Mouse (Mus musculus) brain, adult 2 months (tissue): Measurements from ENCODE around the gene 1700020A23Rik.

Experiments used
- DNase-seq: peaks from one replicate; pipeline ENCODE4 v3.0.0; 2011; ENCODE audit warnings: low read depth, low spot score

The 1700020A23Rik gene

DNA sequence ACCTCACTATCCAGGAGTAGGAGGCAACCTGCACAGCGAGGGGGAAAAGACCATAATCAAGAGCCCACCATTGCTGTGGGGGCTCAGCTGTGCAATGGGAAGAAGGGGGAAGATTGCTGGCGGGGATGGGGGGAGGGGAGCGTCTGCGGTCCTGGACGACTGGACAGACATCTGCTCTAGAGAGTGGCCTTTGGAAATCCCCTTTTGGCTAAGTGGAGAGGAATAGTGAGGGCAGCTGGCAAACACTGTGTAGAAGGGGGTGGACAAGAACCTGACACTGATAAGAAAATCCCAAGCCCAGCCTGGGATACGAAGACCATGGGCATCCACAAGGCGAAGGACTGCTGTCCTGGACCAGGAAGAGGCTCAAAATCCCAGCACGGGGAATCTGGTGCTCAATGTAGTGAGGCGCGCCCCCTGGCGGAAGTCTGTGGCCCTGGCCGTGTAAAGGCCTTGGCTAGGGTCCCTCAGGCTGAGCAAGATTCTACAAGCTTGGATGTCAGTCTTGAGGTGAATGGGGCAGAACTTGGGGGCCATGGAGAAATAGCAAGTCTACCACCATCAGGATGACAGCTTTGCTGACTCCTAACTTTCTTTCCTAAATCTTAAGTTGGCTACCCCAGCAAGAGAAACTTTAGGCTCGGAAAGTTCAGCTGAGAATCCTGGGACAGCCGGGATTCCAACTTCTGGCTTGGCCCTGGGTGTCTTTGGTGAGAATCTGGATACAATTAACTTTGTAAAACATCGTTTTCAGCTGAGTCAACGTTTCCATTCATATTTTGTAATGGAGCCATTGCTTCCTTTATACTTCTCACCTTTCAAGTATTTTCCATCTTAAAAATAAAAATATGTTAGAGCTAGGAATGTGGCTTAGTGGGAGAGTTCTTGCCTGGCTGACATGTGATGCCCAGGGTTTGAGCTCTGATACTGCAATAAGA lies 6.8 kb downstream of the 1700020A23Rik start:
- DNase-seq, result peak; percentile 85

DNA sequence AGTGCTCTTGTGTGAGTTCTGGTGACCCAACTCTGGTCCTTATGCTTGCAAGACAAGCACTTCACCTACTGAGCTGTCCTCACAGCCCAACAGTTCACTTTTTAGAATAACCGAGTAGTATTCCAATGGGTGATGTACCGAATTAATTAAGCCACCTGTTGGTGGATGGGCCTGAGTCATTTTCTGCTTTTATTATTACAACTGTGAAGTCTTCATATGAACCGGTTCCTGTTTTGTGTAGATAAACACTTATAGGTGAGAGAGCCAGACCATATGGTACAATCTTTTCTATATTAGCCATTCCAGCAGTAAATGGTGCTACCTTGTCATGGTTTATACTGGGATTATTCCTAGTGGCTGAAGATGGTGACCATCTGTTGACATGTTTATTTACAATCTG lies 7.7 kb downstream of the 1700020A23Rik start:
- DNase-seq, result no peak

DNA sequence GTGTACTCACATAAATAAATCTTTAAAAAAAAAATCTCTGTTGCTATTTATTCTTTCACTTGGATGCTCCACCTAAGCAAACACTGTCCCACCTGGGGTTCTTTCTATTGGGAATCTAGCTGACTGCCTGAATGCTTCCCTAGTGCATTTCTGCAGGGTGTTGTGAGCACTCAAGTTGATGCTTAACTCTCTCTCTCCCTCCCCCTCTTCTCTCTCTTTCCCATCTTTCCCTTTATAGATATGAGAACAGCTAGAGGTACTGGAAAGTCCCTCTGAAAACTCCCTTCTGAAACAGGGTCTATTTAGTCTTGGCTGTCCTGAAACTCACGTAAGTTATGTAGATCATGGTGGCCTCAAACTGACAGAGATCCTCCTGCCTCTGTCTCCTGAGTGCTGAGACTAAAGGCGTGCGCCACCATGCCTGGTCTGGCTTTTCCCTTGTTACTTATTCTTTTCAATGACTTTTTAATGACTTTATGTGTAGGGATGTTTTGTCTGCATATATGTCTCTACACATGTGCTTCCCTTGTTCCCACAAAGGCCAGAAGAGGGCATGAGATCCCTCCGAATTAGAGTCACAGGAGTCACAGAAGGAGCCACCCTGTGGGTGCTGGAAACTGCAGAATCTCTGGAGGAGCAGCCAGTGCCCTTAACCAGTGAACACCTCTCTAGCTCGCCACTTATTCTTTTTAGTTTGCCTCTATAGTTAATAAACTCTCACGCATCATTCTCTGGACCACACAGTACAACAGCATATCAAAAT lies 9.2 kb downstream of the 1700020A23Rik start:
- DNase-seq, result peak; percentile 10

DNA sequence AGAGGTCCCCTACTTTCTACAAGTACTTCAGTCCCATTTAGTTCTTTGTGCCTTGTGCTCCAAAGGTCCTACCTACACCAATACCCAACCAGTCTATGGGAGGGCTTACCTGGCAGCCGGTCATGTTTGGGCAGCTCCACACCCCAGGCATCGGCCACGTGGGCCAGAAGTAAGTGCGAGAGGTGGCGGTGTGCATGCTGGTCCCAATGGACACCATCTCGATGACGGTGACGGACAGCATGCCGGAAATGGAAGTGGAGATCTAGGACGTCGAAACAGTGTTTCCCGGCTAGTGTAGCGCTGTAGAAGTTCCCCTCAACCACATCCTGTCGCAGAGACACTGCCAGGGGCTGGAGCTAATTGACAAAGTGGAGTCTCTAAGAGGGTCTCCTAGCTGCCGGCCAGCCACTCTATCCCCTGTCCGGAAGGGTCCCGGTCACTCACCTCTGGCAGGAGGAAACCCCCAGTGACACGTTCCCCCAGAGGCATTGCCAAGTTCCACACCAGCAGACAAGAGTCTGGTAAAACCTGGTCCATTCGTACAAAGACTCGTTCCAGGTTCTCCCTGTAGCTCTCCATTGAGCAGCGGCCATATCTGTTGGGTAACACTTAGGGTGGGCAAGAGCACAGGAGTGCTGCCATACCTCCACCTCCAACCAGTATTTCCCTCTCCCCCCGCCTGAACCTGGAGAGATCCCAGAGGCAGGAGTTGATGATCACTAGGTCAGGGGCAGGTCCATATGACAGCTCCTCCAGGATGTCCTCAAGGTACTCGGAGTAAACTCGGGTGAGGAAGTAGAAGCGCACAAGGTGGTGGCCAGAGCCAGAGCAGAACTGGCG lies 16.9 kb downstream of the 1700020A23Rik start:
- no peak for DNase-seq

DNA sequence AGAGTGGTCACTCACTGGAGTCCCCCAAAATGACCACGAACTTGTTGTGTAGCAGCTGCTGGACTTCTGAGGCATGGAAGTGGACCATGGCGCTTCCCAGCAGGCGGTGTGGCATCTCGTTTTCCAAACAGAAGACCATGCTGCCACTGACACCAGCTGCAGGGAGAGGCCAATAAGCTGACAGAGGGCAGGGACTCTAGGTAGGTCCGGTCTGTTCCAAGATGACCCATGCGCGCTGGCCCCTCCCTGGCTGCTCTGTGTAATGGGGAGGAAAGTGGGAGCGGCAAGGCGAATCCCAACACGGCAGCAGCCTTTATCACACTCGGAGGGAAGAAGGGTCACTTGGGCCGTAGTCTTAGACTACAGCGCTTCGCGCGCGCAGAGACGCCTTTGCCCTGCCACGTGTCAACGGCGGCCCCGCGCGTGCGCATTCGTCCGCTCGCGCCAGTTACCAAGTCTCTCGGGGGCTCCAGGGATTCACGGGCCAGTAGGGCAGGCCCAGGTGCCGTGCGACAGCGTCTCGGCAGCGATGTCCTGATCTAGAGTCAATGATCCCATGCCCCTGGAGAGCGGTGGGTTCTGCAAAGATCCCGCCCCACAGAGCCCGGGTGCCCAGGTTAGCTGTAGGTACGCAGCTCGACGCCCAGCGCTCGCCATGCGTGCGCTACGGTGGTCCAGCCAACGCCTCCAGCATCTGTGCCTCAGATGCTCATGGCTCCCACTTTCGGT lies 18.5 kb downstream of the 1700020A23Rik start:
- peak; percentile 81 for DNase-seq

DNA sequence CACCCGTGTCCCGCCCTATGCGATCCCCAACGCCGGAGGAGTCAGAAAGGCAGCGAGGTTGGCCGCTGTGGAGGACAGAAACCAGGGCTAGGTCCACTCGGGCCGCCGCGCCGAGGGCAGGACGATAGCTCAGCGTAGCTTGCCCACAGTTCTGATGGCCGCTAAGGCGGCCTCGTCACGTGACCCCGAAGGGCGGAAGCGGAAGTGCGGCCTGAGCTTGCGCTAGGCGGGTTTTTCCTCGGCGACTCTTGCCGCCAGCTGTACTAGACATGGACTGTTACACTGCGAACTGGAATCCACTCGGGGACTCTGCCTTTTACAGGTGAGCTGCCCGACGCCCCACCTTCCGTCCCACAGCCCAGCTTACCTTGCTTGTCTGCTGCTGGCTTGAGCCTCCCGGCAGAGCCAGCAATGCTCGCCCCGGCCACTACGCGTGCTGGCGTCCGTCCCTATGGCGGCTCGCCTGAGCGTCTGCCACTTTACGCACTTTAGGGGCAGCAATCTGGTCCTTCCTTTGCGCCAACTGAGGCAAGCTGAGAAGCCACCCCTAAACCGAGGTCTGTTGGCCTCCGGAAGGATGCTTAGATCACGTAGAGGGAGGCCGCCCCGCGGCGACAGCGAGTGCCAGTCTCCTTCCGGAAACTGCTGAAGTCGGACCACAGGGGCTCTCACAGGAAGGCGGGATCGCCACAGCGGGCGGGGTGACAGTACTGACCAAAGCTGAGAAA lies 19.2 kb downstream of the 1700020A23Rik start, which contains the start of the genes Vps16 and Pced1a:
Gene Vps16, plus strand, starts transcription at position 214 of the 728 bp plus-strand sequence.
Gene Pced1a, minus strand, starts transcription at position 576 of the 728 bp plus-strand sequence.
- peak; percentile 97 for DNase-seq

DNA sequence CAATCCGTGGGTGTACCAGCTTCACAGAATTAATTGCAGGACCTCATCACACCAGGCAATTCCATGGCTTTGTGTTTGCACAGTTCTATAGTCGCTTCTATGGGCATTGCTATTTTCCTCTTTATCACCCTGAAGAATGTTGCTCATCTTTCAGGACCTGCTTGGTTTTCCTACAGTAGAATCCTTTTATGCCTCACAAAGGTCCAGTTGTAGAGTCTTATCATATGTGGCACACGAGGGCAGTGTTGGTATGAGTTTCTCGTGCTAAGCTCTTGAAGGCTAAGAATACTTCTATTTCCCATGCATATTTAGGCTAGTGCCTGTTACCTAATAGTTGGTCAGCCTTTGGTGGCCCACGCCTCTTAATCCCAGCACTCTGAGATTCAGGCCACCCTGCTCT lies 20.1 kb downstream of the 1700020A23Rik start:
- DNase-seq, result peak; percentile 59

DNA sequence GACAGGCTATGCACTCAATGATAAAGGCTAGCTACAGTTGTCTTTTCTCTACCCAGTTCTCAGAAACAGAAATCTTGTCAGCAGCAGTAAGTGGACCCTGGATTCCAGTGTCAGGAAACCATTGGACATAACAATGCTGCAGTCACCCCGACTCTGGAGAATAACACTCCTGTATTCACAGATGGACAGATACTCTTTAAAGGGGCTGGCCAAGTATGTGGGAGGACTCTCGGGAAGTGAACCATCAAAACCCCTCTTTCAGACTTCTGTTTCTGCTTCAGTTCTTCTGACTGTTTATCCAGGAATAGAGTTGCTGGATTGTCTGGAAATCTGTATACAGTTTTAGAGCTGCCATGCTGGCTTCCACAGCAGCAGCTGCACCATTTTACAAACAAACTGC lies 24.8 kb downstream of the 1700020A23Rik start:
- no peak for DNase-seq

DNA sequence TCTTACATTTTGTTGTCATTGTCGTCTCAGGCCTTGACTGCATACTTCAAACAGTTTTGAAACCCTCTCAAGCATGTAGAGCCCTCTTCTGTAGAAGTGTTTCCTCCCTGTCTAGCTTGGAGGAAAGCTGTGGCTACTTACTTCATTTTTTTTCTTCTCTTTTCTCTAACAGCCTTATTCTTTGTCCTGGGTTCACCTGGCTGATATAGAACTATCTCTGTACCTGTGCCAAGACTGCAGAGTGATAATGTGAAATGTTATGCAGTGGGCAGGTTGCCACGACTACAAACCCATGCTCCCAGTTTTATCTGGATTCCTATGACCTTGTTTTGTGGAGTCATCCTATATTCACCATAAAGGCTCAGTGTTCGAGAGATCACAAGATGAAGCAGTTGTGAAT lies 25.4 kb downstream of the 1700020A23Rik start:
- no peak for DNase-seq

DNA sequence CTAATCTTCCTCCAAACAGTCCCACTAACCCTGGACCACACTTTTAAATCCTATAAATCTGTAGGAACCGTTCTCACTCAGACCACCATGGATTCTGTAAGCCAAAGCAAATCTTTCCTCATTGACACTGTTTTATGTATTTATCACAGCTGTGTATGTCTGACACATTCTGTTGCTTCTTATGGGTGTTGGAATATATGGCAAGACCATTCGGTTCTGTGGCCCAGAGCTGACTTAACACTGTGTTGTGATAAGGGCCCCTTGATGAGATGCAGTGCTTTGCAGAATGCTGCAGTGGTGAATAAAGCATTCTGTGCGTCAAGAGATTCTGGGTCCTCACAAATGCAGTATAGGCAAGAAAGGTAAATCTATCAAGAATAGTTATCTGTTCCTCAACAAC lies 27.1 kb downstream of the 1700020A23Rik start:
- no peak for DNase-seq

DNA sequence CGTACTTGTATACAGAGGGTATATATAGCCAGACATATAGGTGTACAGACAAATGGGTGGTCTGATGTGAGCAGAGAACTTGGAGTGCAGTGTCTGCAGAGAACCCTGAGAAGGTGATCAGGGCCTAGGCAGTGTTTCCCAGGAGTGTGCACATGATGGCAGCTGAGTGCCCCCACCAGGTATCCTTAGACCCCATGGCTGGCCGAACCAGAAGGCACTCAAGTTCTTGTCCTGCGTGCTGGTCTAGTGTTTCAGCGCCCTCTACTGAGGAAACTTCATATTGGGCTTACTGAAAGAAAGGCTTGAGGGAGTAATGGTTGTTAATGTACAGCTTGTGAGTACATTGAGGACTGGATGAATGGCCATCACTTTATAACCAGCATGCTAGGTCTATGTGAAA lies 28.1 kb downstream of the 1700020A23Rik start:
- peak; percentile 82 for DNase-seq

DNA sequence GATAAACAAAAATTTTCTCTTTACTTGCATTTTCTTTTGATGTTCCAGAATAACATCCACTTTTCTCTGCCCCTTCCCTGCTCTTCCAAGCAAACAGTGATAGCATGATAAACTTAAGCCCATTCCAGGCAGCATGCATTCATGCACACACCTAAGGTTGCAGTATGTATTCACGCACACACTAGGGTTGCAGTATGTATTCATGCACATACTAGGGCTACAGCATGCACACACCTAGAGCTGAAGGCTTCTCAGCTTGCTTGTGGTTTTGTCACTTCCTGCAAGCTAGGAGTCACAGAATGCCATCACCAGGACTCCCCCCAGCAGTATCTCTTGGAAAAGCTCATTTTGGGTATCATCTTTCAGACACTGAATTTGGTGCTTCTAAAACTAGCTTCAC lies 31.7 kb downstream of the 1700020A23Rik start:
- DNase-seq, result no peak

DNA sequence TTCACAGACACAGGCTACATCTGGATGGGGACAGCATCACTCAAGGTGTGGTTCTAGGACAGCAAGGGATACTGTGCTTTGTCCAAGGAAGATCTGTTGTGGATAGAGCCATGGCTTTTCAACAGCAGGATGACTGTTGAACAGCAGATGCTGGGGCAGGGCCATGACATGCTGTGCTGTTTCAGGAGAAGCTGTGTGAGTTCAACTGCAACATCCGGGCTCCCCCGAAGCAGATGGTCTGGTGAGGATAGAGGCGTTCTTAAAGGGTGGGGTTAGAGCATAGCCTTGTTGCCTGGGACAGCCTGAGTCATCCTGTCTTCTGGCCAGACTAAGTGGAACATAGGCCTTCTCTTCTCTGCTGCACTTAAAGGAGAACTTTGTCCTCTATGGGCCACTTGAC lies 33.8 kb downstream of the 1700020A23Rik start:
- DNase-seq, result no peak

DNA sequence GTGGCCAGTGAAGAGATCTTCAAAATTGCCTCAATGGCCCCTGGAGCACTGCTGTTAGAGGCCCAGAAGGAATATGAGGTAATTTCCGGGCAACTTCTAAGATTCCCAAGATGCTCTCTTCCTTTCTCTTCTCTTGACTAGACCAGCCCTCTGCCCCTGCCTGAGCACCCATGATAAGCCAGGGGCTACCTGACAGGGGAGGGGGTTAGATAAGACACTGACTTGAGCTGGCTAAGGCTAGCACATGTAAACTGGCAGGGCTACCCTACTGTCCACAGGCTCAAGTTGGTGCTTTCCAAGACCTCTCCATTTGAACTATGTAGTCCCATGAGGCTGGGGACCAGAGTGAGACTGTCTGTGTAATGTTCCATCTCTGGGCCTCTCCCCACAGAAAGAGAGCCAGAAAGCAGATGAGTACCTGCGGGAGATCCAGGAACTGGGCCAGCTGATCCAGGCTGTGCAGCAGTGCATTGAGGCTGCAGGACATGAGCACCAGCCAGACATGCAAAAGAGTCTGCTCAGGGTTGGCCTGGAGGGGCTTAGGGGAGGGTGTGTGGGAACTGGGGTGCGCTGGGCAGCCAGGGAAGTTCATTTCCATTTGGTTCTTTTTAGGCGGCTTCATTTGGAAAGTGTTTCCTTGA lies 34.9 kb downstream of the 1700020A23Rik start:
- DNase-seq, result no peak

DNA sequence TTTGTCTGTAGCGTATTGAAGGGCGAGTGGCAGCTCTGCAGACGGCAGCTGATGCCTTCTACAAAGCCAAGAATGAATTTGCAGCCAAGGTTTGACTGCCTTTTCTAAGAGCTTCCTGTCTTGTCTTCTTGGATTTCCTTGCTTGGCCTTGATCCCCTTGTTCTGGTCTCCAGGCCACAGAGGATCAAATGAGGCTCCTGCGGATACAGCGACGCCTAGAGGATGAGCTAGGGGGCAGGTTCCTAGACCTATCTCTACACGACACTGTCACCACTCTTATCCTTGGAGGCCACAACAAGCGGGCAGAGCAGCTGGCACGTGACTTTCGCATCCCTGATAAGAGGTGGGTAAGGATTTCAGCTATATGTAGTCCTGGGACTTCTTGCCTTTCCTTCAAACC lies 37.1 kb downstream of the 1700020A23Rik start:
- DNase-seq, result no peak

DNA sequence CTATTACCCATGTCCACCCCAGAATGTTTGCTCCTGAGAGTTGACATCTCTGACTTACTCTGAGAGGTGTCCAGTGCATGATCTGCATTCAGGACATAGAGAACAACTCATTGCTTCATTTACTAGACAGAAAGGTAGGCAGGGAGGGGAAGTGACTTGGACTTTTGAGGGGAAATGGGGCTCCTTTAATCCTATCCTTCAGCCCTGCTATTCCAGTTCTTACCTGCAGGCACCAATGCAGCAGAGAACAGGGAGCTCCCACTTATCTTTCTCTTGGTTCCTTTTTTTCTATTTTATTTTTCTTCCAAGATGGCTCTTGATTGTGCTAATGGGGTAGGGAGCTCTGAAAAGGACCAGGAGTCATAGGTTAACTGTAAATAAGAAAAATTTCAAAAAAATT lies 43.4 kb downstream of the 1700020A23Rik start:
- DNase-seq, result no peak

DNA sequence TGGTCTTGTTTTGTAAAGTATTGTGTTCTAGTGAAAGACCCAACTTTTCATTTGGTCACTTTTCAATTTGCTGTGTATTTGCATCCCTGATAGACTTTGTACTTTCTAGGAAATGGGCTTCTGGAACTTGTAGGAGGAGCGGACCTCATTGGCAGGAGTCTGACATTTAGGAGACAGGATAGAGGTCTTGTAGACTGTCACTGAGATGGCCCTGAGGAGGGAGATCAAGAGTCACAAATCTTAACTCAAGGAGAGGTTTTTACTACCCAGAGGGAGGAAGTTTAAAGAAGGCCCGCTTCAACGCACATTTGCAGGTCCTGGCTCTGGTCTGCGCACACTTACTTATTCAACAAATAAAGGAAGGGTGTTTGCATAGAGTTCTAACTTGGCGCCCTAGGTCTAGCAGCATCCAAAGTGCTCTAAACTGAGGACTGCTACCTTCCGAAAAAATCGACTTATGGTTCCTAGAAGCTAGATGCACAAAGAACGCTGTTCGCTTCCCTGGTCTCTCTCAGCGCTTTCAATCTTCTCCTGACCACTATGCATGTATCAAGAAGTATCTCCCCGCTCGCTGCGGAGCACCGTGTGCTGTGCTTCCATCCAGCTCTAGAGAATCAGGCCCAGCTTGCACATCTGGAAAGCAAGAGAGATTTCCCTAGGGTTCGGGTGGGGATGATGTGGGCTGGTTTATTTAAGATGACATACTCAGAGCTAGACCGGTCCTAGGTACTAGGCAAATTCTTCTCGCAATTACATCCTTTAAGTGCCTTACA lies 44.1 kb downstream of the 1700020A23Rik start:
- DNase-seq, result peak; percentile 45

DNA sequence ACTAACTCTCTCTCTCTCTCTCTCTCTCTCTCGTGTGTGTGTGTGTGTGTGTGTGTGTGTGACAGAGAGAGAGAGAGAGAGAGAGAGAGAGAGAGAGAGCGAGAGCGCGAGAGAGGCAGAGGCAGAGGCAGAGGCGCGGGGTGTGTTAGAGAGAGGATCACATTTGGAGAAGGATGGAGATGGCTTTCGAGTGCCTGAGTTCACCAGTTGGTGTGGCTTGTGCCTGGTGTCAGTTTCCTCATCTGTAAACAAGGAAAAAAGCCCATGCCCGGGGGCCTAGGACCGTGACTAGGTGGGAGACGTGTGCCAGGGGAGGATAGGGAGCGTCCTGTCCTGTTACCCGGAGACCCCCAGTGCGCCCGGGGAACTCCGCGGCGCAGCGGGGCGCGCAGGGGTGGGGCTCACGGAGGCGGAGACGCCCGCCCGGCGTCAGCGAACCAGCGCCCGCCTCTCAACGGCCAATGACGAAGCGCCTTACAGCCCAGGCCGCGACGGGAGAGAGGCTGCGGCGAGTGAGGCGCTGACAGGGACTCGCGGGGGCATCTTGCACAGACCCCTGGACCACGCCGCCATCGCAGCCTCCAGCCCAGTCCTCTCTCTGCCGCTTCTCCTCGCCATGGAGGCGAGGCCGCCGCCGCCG lies 44.9 kb downstream of the 1700020A23Rik start, which contains the start of gene Ptpra:
Gene Ptpra, plus strand, starts transcription at position 485 of the 640 bp plus-strand sequence.
- DNase-seq, result peak; percentile 96
